Mouse (Mus musculus): ENCODE data around the gene Tuft1.
"Not testable (repeated sequence)": the region's sequence is repeated elsewhere in the genome, so short reads cannot be mapped to it uniquely, and the experiment has no call there.

Tuft1 gene

GRCm38 (mm10) chr3:94658740-94659095, at the start of gene Tuft1:
TSS of gene Tuft1 (minus strand) at chr3:94658872.
- DNase-seq (ENCODE audit: low spot score), result not testable (repeated sequence)

DNA sequence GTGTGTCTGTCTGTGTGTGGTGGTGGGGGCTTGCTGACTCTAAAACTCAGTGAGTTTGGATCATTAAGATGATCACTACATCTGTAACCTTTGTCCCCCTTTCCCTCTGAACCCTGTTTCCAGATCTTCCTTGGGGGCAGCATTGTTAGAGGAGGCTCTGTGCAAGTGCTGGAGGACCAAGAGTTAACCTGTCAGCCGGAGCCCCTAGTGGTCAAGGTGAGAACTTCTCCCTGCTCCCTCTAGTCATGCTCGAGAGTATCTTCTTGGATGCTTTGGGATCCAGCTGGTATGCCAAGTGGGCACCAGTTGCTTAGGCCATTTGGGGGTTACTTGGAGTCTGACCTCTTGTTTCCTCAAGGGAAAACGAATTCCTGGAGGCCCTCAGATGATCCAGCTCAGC, 44.7 kb upstream of the Tuft1 start:
- not testable (repeated sequence) for DNase-seq (ENCODE audit: low spot score)

DNA sequence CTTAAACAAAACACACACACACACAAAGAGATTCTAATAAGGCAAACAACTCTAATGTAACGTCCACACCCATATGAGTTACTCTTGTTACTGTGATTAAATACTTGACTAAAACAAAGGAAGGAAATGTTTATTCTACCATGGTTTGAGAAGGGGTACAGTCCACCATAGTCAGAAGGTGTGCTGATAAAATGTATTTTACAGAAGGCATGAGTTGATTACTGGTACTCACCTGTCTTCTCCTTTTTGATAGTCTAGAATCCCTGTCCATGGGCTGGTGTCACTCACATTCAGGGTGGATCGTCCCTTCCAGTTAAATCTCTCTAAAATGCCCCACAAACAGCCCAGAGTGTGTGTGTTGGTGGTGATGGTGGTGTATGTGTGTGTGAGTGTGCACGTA, 44.2 kb upstream of the Tuft1 start:
- DNase-seq (ENCODE audit: low spot score), result no peak

- DNase-seq (ENCODE audit: low spot score), result not testable (repeated sequence)
Measured at GRCm38 (mm10) chr3:94702163-94702810, 43.6 kb upstream of the Tuft1 start.

- not testable (repeated sequence) for DNase-seq (ENCODE audit: low spot score)
Measured at GRCm38 (mm10) chr3:94696257-94696656, 37.6 kb upstream of the Tuft1 start.

- not testable (repeated sequence) for DNase-seq (ENCODE audit: low spot score)
Measured at GRCm38 (mm10) chr3:94695591-94695990, 36.9 kb upstream of the Tuft1 start.

DNA sequence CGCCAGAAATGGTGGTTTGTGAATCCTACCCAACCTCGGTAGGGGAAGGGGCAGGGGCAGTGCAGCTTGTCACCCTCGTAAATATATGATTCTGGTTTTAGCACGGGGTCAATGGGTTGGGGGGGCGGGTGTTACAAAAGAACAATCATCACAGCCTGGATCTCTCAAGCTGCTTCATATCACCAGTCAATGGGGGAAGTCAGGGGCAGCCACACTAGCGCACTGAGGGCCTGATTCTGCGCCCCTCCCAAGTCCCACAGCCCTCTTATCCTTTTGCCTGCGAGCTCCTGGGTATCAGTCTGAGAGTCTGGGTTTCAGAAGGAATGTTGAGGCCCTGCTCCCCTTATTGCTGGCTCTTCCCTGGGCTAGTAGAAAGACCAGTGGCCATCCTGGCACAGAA, 35.2 kb upstream of the Tuft1 start:
- DNase-seq (ENCODE audit: low spot score), result not testable (repeated sequence)

- DNase-seq (ENCODE audit: low spot score), result no peak
Measured at GRCm38 (mm10) chr3:94693329-94693825, 34.7 kb upstream of the Tuft1 start, which contains the start of gene Selenbp2. TSS of gene Selenbp2 (plus strand) at chr3:94693556.

DNA sequence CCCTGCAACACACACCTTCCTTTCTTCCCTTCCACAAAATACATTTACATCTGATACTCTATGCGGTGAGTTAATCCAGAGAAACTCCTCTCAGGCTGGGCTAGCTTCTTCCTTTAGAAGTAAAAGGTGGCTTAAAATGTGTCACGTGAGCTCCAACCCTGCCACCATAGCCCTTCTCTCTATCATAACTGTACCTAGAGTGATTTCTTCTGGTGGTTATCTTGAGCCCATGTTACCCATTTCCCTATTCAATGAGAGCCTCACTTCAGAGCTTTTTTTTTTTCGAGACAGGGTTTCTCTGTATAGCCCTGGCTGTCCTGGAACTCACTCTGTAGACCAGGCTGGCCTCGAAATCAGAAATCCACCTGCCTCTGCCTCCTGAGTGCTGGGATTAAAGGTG, 33.0 kb upstream of the Tuft1 start:
- not testable (repeated sequence) for DNase-seq (ENCODE audit: low spot score)

GRCm38 (mm10) chr3:94690616-94691247, 32.1 kb upstream of the Tuft1 start:
- DNase-seq (ENCODE audit: low spot score), result no peak

- DNase-seq (ENCODE audit: low spot score), result not testable (repeated sequence)
Measured at GRCm38 (mm10) chr3:94690162-94690561, 31.5 kb upstream of the Tuft1 start.

- not testable (repeated sequence) for DNase-seq (ENCODE audit: low spot score)
Measured at GRCm38 (mm10) chr3:94689195-94689594, 30.5 kb upstream of the Tuft1 start.

- DNase-seq (ENCODE audit: low spot score), result not testable (repeated sequence)
Measured at GRCm38 (mm10) chr3:94688698-94689097, 30.0 kb upstream of the Tuft1 start.

DNA sequence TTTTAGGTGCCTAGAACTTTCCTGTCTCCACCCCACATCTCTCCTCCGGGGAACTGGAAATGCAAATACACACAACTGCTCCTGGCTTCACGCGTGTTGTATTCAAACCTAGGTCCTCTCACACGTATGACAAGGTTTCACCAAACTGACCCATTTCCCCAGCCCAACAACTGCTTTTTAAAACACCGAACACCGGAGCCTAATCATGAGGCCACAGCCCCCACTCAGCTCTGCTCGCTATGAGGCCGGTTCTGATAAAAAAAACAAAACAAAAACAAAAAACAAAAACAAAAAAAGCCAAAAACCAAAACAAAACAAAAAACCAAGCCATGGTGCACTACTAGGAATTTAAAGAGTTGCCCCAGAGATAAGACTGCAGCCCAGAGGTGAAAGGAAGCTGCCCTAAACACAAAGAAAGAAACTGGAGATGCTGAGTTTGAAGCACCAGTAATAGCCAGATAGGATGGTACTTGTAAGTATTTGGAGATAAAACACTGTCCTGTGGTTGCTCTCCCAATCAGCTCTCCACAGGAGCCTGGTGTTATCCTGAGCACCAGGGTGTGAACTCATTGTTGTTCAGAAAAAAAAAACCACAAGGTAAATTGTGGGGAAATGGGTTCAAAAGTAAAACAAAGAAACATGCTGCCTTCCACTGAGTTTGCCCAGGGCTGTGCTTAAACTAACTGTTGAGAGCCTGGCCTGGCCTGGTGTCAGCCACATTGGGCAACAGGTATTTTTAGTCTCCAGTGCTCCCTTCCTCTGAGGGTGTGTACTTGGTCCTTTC, 27.5 kb upstream of the Tuft1 start:
- not testable (repeated sequence) for DNase-seq (ENCODE audit: low spot score)

- no peak for DNase-seq (ENCODE audit: low spot score)
Measured at GRCm38 (mm10) chr3:94683646-94684045, 25.0 kb upstream of the Tuft1 start.

- no peak for DNase-seq (ENCODE audit: low spot score)
Measured at GRCm38 (mm10) chr3:94680783-94681182, 22.1 kb upstream of the Tuft1 start.

DNA sequence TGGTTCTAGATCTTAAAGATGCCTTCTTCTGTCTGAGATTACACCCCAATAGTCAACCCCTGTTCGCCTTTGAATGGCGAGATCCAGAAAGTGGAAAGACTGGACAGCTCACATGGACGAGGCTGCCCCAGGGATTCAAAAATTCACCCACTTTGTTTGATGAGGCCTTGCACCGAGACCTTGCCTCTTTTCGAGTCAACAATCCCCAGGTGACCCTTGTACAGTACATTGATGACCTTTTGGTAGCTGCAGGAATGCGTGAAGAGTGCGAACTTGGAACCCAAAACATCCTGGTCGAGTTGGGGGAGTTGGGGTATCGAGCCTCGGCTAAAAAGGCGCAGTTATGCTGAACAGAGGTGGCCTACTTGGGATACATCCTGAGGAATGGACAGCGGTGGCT, 21.4 kb upstream of the Tuft1 start:
- not testable (repeated sequence) for DNase-seq (ENCODE audit: low spot score)

- DNase-seq (ENCODE audit: low spot score), result no peak
Measured at GRCm38 (mm10) chr3:94679351-94679841, 20.7 kb upstream of the Tuft1 start.

DNA sequence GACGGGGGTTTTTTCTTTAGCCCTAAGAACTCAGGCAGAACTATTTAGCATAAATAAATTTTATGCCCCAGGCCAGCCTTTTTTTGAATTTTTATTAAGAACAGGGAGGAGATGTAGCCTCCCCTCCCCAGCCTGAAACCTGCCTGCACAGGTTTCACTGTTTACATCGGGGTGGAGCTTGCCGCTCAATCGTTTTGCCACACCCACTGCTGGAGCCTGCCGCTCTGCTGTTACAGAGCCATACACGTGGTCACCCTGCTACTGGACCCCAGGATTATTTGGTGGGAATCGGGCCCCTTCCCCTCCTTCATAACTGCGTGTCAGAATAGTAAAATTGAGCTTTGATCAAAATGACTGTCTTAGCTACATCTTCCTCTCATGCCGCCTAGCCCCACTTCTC, 16.4 kb upstream of the Tuft1 start:
- not testable (repeated sequence) for DNase-seq (ENCODE audit: low spot score)

DNA sequence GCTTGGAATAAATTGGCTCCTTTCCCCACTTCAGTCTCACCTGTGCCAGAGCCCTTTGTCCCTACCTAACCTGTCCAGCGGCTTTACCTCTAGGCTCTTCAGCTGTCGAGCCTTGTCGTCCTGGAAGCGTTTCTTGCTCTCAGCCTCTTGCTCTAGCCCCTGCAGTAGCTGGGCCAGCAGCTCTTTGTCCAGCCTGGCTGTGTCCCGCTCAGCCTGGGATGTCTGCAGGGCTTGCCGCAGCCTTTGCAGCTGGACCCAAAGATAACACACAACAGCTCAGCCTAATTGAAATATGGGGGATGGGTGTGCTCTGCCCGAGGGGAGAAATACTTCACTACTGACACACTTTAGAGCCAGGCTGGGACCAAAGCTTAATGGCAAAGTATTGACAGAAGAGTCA, 7.2 kb upstream of the Tuft1 start:
- peak; percentile 25 for DNase-seq (ENCODE audit: low spot score)

DNA sequence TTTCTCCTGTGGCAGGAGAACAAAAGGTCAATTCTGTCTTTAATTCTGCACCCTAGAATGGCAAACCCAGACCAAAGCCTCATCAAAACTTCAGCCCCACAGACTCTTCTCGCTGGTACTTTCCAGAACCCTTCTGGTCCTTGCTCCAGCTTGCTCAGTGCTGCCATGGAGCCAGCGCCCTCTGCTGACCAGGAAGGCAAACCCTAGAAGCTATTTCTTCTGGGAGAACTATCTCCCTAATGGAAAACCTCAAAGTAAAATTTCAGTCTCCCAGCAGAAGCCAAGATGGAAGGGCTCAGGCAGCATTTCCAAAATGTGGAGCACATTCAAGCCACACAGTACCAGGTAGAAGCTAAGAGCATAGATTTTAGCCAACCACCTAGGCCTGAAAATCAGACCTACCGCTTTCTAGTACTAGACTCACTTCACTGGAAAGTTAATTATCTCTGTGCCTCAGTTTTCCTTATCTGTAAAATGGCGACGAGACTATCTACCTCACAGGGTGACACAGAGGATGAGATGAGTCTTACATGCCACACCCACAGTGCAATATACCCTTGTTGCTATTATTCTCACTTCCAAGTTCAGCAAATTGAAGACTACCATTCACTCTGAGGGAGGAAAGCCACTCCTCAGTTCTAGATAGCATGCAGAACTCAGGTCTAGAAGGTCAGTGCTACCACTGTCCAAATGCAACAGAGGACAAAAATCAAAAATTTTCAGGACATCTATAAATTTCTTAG, 6.6 kb upstream of the Tuft1 start:
- not testable (repeated sequence) for DNase-seq (ENCODE audit: low spot score)

DNA sequence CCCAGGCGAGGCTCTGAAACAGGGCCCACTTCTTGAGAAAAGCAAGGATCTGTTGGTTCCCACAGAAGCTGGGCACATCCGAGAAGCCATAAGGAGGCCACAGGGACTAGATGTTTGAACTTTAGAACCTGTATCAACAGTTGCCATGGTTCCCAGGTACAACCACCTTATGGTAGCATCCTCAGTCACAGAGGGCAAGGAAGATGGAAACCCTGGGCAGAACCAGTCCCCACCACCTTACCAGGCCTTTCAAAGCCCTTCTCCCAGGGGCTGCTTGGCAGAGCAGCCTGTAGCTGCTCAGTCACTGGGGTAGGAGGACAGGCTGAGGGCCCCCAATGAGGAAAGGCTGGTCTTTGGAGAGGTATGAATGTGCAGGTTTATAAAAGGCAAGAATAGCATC, 2.2 kb upstream of the Tuft1 start:
- not testable (repeated sequence) for DNase-seq (ENCODE audit: low spot score)

Data from embryo, embryonic 10 days (tissue).